Comparison of ENCODE assay signal across 11 mouse cellular contexts in the genomic region with DNA sequence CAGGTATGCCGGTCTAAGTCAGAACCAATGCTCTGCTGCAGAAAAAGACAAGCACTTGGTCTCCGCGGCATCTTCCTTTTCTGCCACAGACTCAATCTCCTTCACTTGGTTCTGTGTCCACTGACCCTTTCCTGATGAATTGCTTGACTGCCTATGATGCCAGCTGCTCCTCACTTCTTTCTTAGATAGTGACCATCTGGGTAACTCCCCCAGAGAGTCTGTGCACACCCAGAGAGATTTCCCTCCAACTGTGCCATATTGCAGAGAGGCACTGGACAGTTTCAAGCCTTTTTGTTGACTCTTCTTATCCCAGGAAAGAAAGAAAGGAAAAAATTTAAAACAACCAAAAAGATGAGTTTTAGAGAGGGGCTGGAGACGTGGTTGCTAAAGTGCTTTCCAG.
"Had no signal": no experiment of that assay in that cellular context is flagged by ENCODE, and none has a peak within 500 bp of the region (broad histone marks: within the 10 kb centered on the region; RNA-seq: fewer than 3 reads in every experiment).

No protein-coding gene starts in this region.

- DNase-seq: lung, adult 18-20 months; lung, embryonic 14.5 days; lung, postnatal 10 days; lung, postnatal 4 days; midbrain, embryonic 14.5 days; retina, postnatal 1 day; right cerebral cortex, postnatal 14 days; spleen, adult 18-20 months; thymus, adult 2 months; thymus, postnatal 25 days; thymus, postnatal 4 days had no signal
